Mouse (Mus musculus): Measurements from ENCODE around the gene Epn3. TPM values are rescaled to one million over a fixed set of nuclear protein-coding genes. Genes with fewer than 3 reads are reported as not detected.

Gene Epn3
- 0.15 and 0.34 TPM in 2 replicates for polyA plus RNA-seq (2015; fragmentation: Nextera tagmentation; extraction: Ambion mirVana)

- Histone ChIP-seq H3K4me2 (peak within 1 kb of the TSS; percentile 57), H3K27ac (no peak within 1 kb of the TSS), H3K36me3 (ENCODE audit: poor library complexity, severe bottlenecking) (no peaks in the 10 kb centered on the region), H3K9ac (peak within 1 kb of the TSS; percentile 52), H3K27me3 (peaks cover 33% of the 10 kb centered on the region), H3K4me3 (peak within 1 kb of the TSS; percentile 25), H3K4me1 (peaks cover 28% of the 10 kb centered on the region), H3K9me3 (replicated peaks) (no peaks in the 10 kb centered on the region)
- 1% methylated on average over 26 of the region's 26 CpGs for WGBS
- ATAC-seq, result 0 out of 2 replicates have a peak, but pooled peaks have one; percentile 21
Measured at GRCm38 (mm10) chr11:94499661-94500152, at the start of gene Epn3. Gene Epn3, minus strand, starts transcription at chr11:94499974.

DNA sequence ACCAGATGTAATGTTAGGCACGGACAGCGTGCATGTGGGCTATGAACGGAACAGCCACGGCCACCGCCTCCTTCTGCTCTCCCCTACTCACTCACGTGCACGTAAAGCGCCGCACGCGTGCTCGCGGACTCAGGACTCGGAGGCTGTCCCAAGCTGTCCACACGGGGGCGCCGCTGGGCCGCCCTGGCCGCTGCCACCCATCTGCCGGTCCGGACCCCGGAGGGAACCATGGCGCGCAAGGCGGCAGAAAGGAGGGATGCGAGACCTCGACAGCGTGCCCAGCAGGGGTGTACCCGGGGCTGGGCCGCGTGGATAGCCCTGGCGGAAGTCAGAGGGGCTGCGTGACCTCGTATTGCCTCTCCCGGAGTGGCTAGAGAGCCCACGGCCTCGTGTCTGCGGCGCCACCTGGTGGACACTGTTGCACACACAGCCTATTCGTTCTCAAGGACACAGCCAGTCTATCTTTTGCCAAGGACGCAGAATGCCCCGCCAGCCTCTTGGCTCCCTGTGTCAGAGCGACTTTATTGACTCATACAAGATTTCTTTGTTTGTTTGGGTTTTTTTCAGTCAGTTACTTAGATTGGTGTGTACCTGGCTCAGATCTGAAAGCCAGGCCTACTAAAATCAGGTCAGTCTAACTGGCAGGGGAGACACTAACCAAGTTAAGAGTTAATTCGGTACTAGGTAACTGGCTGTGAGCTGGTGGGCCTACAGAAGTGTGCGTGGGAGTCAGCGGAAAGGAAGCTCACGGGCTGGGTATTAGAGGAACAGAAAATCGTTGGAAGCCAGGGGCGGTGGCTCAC lies 49.3 kb upstream of the Epn3 start, which contains the start of gene Rsad1:
TSS of gene Rsad1 (minus strand) at position 368 of the 803 bp plus-strand sequence.
- 5% methylated on average over 48 of the region's 49 CpGs for WGBS

GRCm38 (mm10) chr11:94548041-94548784 lies 48.4 kb upstream of the Epn3 start:
- Histone ChIP-seq H3K4me2 (peak overlapping the region; percentile 85), H3K9me3 (replicated peaks) (no peaks in the 10 kb centered on the region), H3K36me3 (ENCODE audit: poor library complexity, severe bottlenecking) (0 out of 2 replicates have a peak, but pooled peaks cover 2% of the 10 kb centered on the region), H3K27me3 (no peaks in the 10 kb centered on the region), H3K27ac (peak overlapping the region; percentile 82; the same call in 1 of the 2 replicates), H3K4me1 (peaks cover 16% of the 10 kb centered on the region), H3K4me3 (peak overlapping the region; percentile 64), H3K9ac (peak overlapping the region; percentile 71)
- ATAC-seq, result peak; percentile 19; the same call in 1 of the 2 replicates
- WGBS, result 16% methylated on average over 24 of the region's 24 CpGs

More for the DNA sequence above, 49.3 kb upstream of the Epn3 start, which contains the start of gene Rsad1:
- peak within 1 kb of the TSS; percentile 71 for H3K9ac ChIP-seq
- H3K27ac ChIP-seq, result peak within 1 kb of the TSS; percentile 82
- no peaks in the 10 kb centered on the region for H3K27me3 ChIP-seq
- peak; percentile 92 for ATAC-seq
- H3K36me3 ChIP-seq (ENCODE audit: poor library complexity, severe bottlenecking), result no peaks in the 10 kb centered on the region
- peak within 1 kb of the TSS; percentile 64 for H3K4me3 ChIP-seq
- no peaks in the 10 kb centered on the region for H3K9me3 ChIP-seq (replicated peaks)
- peaks cover 16% of the 10 kb centered on the region for H3K4me1 ChIP-seq
- H3K4me2 ChIP-seq, result peak within 1 kb of the TSS; percentile 85

GRCm38 (mm10) chr11:94547271-94547670 lies 47.5 kb upstream of the Epn3 start:
- H3K36me3 ChIP-seq (ENCODE audit: poor library complexity, severe bottlenecking), result 0 out of 2 replicates have a peak, but pooled peaks cover 8% of the 10 kb centered on the region
- H3K27ac ChIP-seq, result no peak overlapping the region
- no peak overlapping the region for H3K4me3 ChIP-seq
- peaks cover 16% of the 10 kb centered on the region for H3K4me1 ChIP-seq
- no peak overlapping the region for H3K4me2 ChIP-seq
- H3K27me3 ChIP-seq, result no peaks in the 10 kb centered on the region
- WGBS, result 90% methylated on average over 6 of the region's 6 CpGs
- no peaks in the 10 kb centered on the region for H3K9me3 ChIP-seq (replicated peaks)
- ATAC-seq, result no peak
- H3K9ac ChIP-seq, result no peak overlapping the region

DNA sequence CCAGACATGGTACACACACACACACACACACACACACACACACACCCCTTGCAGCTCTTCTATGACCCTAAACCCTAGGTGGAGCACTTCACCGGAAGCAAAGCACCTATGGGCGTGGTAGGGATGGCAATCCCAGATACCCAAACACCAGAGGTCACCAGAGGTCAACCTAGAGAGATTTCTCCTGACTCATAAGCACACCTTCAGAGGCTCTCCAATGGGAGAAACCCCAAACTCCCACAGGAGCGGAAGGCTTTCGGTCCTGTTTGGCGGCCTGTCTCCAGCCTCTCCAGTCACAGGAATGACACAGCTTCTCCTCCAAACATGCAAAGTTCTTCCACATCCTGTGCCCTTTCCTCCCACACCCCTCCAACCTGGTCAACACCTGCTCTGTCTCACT lies 46.6 kb upstream of the Epn3 start:
- Histone ChIP-seq H3K27me3 (no peaks in the 10 kb centered on the region), H3K4me3 (no peak overlapping the region), H3K9me3 (replicated peaks) (no peaks in the 10 kb centered on the region), H3K9ac (no peak overlapping the region), H3K4me1 (peaks cover 16% of the 10 kb centered on the region), H3K36me3 (ENCODE audit: poor library complexity, severe bottlenecking) (0 out of 2 replicates have a peak, but pooled peaks cover 8% of the 10 kb centered on the region), H3K4me2 (no peak overlapping the region), H3K27ac (no peak overlapping the region)
- ATAC-seq, result no peak
- whole genome bisulfite sequencing, result 94% methylated on average over 5 of the region's 5 CpGs

DNA sequence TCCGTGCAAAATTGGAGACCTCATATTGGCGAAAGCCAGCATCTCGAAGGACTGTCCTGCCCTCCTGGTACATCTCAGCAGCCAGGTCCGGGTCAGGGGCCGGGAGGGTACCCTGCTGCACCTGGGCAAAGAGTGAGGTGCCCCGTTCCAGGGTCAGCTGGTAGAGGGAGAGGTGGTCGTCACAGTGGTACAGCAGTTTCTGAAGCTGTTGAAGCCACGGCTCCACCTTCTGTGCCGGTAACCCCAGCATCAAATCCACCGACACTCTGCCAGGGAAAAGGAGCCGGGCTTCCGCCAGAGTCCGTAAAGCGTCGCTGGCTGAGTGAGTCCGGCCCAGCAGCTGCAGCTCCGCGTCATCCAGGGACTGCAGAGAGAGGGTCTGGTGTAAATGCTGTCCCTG lies 44.6 kb upstream of the Epn3 start:
- H3K9ac ChIP-seq, result peak overlapping the region; percentile 34; the same call in 1 of the 2 replicates
- WGBS, result 49% methylated on average over 18 of the region's 18 CpGs
- peaks cover 16% of the 10 kb centered on the region for H3K4me1 ChIP-seq
- H3K4me2 ChIP-seq, result peak overlapping the region; percentile 39
- H3K27ac ChIP-seq, result no peak overlapping the region
- H3K4me3 ChIP-seq, result no peak overlapping the region
- H3K27me3 ChIP-seq, result no peaks in the 10 kb centered on the region
- no peaks in the 10 kb centered on the region for H3K9me3 ChIP-seq (replicated peaks)
- no peak for ATAC-seq
- H3K36me3 ChIP-seq (ENCODE audit: poor library complexity, severe bottlenecking), result 0 out of 2 replicates have a peak, but pooled peaks cover 8% of the 10 kb centered on the region

- H3K9ac ChIP-seq, result no peak overlapping the region
- no peak overlapping the region for H3K4me3 ChIP-seq
- 0 out of 2 replicates have a peak, but pooled peaks cover 8% of the 10 kb centered on the region for H3K36me3 ChIP-seq (ENCODE audit: poor library complexity, severe bottlenecking)
- peak overlapping the region; percentile 39; the same call in 1 of the 2 replicates for H3K4me2 ChIP-seq
- no peaks in the 10 kb centered on the region for H3K9me3 ChIP-seq (replicated peaks)
- WGBS, result 29% methylated on average over 9 of the region's 9 CpGs
- no peaks in the 10 kb centered on the region for H3K27me3 ChIP-seq
- H3K27ac ChIP-seq, result no peak overlapping the region
- peaks cover 16% of the 10 kb centered on the region for H3K4me1 ChIP-seq
- no peak for ATAC-seq
Measured at GRCm38 (mm10) chr11:94543932-94544331, 44.2 kb upstream of the Epn3 start.

- Histone ChIP-seq H3K4me2 (no peak overlapping the region), H3K4me1 (peaks cover 12% of the 10 kb centered on the region), H3K9me3 (replicated peaks) (no peaks in the 10 kb centered on the region), H3K27ac (no peak overlapping the region), H3K27me3 (no peaks in the 10 kb centered on the region), H3K36me3 (ENCODE audit: poor library complexity, severe bottlenecking) (0 out of 2 replicates have a peak, but pooled peaks cover 8% of the 10 kb centered on the region), H3K4me3 (no peak overlapping the region), H3K9ac (no peak overlapping the region)
- WGBS, result 87% methylated on average over 12 of the region's 12 CpGs
- no peak for ATAC-seq
Measured at GRCm38 (mm10) chr11:94543344-94543743, 43.6 kb upstream of the Epn3 start.

- WGBS, result 83% methylated on average over 4 of the region's 4 CpGs
- Histone ChIP-seq H3K4me3 (no peak overlapping the region), H3K4me2 (no peak overlapping the region), H3K9ac (no peak overlapping the region), H3K27me3 (no peaks in the 10 kb centered on the region), H3K36me3 (ENCODE audit: poor library complexity, severe bottlenecking) (0 out of 2 replicates have a peak, but pooled peaks cover 8% of the 10 kb centered on the region), H3K4me1 (peaks cover 7% of the 10 kb centered on the region; the same call in 1 of the 2 replicates), H3K9me3 (replicated peaks) (no peaks in the 10 kb centered on the region), H3K27ac (no peak overlapping the region)
- ATAC-seq, result no peak
Measured at GRCm38 (mm10) chr11:94542400-94542799, 42.6 kb upstream of the Epn3 start.

DNA sequence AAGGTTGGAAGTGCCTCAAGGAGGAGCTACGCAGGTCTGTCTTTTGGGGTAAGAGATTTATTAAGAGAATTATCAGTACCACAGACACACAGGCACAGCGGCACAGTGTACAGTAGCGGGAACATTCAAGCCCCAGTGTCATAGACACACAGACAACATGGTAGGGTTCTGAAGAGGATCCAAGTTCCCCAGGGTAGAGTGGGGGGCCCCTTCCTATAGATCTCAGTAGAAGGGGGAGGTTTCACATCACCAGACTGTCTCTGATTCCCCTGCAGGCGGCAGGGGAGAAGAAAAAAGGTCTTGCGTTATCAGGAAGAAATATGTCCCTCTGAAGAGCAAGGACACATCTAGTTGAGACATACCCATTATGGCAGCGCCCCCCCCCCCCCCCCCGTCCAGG lies 40.0 kb upstream of the Epn3 start:
- Histone ChIP-seq H3K27me3 (no peaks in the 10 kb centered on the region), H3K27ac (no peak overlapping the region), H3K36me3 (ENCODE audit: poor library complexity, severe bottlenecking) (0 out of 2 replicates have a peak, but pooled peaks cover 8% of the 10 kb centered on the region), H3K9ac (no peak overlapping the region), H3K4me2 (no peak overlapping the region), H3K4me1 (peaks cover 6% of the 10 kb centered on the region; the same call in 1 of the 2 replicates), H3K4me3 (no peak overlapping the region), H3K9me3 (replicated peaks) (no peaks in the 10 kb centered on the region)
- no peak for ATAC-seq
- WGBS, result 84% methylated on average over 7 of the region's 7 CpGs

GRCm38 (mm10) chr11:94538733-94539292 lies 39.0 kb upstream of the Epn3 start:
- 70% methylated on average over 8 of the region's 8 CpGs for WGBS
- Histone ChIP-seq H3K27ac (no peak overlapping the region), H3K4me3 (no peak overlapping the region), H3K9me3 (replicated peaks) (no peaks in the 10 kb centered on the region), H3K4me1 (no peaks in the 10 kb centered on the region), H3K4me2 (no peak overlapping the region), H3K9ac (no peak overlapping the region), H3K36me3 (ENCODE audit: poor library complexity, severe bottlenecking) (0 out of 2 replicates have a peak, but pooled peaks cover 8% of the 10 kb centered on the region), H3K27me3 (no peaks in the 10 kb centered on the region)
- no peak for ATAC-seq
